Mouse (Mus musculus): ENCODE measurements around the gene Exoc8. TPM values are rescaled to one million over a fixed set of nuclear protein-coding genes. Genes with fewer than 3 reads are reported as not detected.

The Exoc8 gene
- polyA plus RNA-seq, 1 experiment from 2014 or later: 7.5 TPM

DNA sequence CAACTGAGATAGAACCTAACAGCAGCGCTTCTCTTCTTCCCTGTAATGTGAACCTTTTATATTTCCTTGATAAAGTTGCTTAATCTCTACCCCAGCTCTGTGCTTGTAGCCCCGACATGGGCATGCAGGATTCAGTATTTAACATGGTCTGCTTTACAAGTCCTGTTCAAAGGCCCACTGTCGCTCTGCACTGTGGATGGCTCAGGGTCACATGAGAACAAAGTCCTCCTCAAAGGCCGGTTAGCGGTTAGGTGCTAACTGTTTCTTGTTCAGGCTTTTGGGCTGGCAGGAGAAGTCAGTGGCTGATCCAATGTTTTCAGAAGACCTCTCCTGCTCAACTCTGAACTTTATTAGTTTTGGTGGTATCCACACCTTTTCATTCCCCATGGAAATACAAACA lies 51.9 kb downstream of the Exoc8 start:
- ATAC-seq (replicated peaks; ENCODE audit: low FRiP score, low TSS enrichment, low read depth) (no peak), DNase-seq (ENCODE audit: low spot score) (no peak)
- Histone ChIP-seq H3K4me1 (replicated peaks; ENCODE audit: control insufficient read depth, insufficient read depth, low read length) (no peaks in the 10 kb centered on the region), H3K27ac (ENCODE audit: low read depth) (no peak overlapping the region), H3K27me3 (replicated peaks; ENCODE audit: control insufficient read depth, insufficient read depth, low read length) (no peaks in the 10 kb centered on the region), H3K9me3 (ENCODE audit: control insufficient read depth, low read length) (no peaks in the 10 kb centered on the region), H3K4me2 (ENCODE audit: low read length) (no peak overlapping the region), H3K4me3 (ENCODE audit: low read depth, low read length) (no peak overlapping the region), H3K9ac (ENCODE audit: low read length) (no peak overlapping the region), H3K36me3 (ENCODE audit: control insufficient read depth, insufficient read depth, low read length) (peaks cover 27% of the 10 kb centered on the region)
- WGBS: 80% methylated on average over 5 of the region's 5 CpGs

DNA sequence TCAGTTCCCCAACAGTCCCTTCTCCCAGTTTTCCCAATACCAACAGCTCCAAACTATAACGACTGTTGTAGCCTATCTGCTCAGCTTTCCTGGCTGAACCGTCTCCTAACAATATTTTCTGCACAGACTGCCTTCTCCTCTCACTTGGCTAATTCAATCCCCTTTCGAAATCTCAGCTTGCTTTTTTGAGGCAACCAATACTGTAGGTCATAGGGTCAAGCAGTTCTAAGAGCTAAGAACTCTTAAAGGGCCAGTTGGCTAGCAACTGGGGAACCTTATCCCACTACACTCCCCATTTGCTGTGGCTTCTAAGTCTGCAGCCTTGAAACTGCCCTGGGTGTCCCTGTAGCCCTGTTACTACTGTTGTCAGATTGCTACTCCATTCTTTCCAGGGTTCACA lies 52.4 kb downstream of the Exoc8 start:
- Histone ChIP-seq H3K9me3 (ENCODE audit: control insufficient read depth, low read length) (no peaks in the 10 kb centered on the region), H3K9ac (ENCODE audit: low read length) (no peak overlapping the region), H3K4me2 (ENCODE audit: low read length) (no peak overlapping the region), H3K4me1 (replicated peaks; ENCODE audit: control insufficient read depth, insufficient read depth, low read length) (no peaks in the 10 kb centered on the region), H3K27me3 (replicated peaks; ENCODE audit: control insufficient read depth, insufficient read depth, low read length) (no peaks in the 10 kb centered on the region), H3K27ac (ENCODE audit: low read depth) (no peak overlapping the region), H3K36me3 (ENCODE audit: control insufficient read depth, insufficient read depth, low read length) (peaks cover 31% of the 10 kb centered on the region), H3K4me3 (ENCODE audit: low read depth, low read length) (no peak overlapping the region)
- WGBS: 65% methylated on average over 3 of the region's 3 CpGs
- no peak for ATAC-seq (replicated peaks; ENCODE audit: low FRiP score, low TSS enrichment, low read depth)
- no peak for DNase-seq (ENCODE audit: low spot score)

Other genes with a start within 250 kb of the Exoc8 start
- 37.6 and 38.1 TPM in 2 replicates for gene 2310022B05Rik, start 234.3 kb downstream of the Exoc8 start, polyA plus RNA-seq (2014; fragmentation: Nextera tagmentation; extraction: Ambion mirVana)
- 45.9 and 50.0 TPM in 2 replicates for gene Ttc13, start 175.7 kb downstream of the Exoc8 start, polyA plus RNA-seq (2014; fragmentation: Nextera tagmentation; extraction: Ambion mirVana)
- gene Arv1, start 175.6 kb downstream of the Exoc8 start, polyA plus RNA-seq (2014; fragmentation: Nextera tagmentation; extraction: Ambion mirVana): 24.1 and 25.7 TPM in 2 replicates
- 6.5 and 6.9 TPM in 2 replicates for gene Fam89a, start 145.9 kb downstream of the Exoc8 start, polyA plus RNA-seq (2014; fragmentation: Nextera tagmentation; extraction: Ambion mirVana)
- gene Trim67, start 104.6 kb downstream of the Exoc8 start, polyA plus RNA-seq (2014; fragmentation: Nextera tagmentation; extraction: Ambion mirVana): 0.78 and 1.2 TPM in 2 replicates
- 103 and 105 TPM in 2 replicates for gene Gnpat, start 34.7 kb downstream of the Exoc8 start, polyA plus RNA-seq (2014; fragmentation: Nextera tagmentation; extraction: Ambion mirVana)
- 45.2 and 46.4 TPM in 2 replicates for gene 2810004N23Rik, start 34.6 kb downstream of the Exoc8 start, polyA plus RNA-seq (2014; fragmentation: Nextera tagmentation; extraction: Ambion mirVana)
- gene Sprtn, start 181 bp upstream of the Exoc8 start, polyA plus RNA-seq (2014; fragmentation: Nextera tagmentation; extraction: Ambion mirVana): 7.9 and 8.8 TPM in 2 replicates
- 16.8 and 18.7 TPM in 2 replicates for gene Egln1, start 51.6 kb upstream of the Exoc8 start, polyA plus RNA-seq (2014; fragmentation: Nextera tagmentation; extraction: Ambion mirVana)
- 118 and 131 TPM in 2 replicates for gene Tsnax, start 115.3 kb upstream of the Exoc8 start, polyA plus RNA-seq (2014; fragmentation: Nextera tagmentation; extraction: Ambion mirVana)
- gene Disc1, start 156.5 kb upstream of the Exoc8 start, polyA plus RNA-seq (2014; fragmentation: Nextera tagmentation; extraction: Ambion mirVana): 1.9 and 2.5 TPM in 2 replicates

All from intestine, embryonic 14.5 days (tissue).